Comparison of ENCODE assay signal across 14 mouse cellular contexts in genomic region chr2:65859767-65860727, GRCm38 (mm10). TPM values are rescaled to one million over a fixed set of nuclear protein-coding genes. Genes with fewer than 3 reads are reported as not detected.
DNase-seq lines count a peak whose midpoint lies in the region; ATAC-seq and TF ChIP-seq lines count a peak whose summit lies in the region.
"Had no signal": no experiment of that assay in that cellular context is flagged by ENCODE, and none has a peak within 500 bp of the region (broad histone marks: within the 10 kb centered on the region; RNA-seq: fewer than 3 reads in every experiment).

No protein-coding gene starts in this region.

- H3K9ac ChIP-seq in hindbrain, embryonic 13.5 days, result no peak overlapping the region
- no peak overlapping the region for H3K9ac ChIP-seq in hindbrain, embryonic 11.5 days (ENCODE audit: low read depth, low read length)
- 0 out of 2 replicates have a peak overlapping the region, but pooled peaks have one; percentile 31 for H3K9ac ChIP-seq in hindbrain, embryonic 16.5 days (ENCODE audit: low read depth, low read length)
- H3K9ac ChIP-seq: liver, embryonic 14.5 days had no signal

- H3K27me3 ChIP-seq in hindbrain, embryonic 13.5 days, result no peaks in the 10 kb centered on the region
- no peaks in the 10 kb centered on the region for H3K27me3 ChIP-seq in hindbrain, embryonic 11.5 days (ENCODE audit: control insufficient read depth, insufficient read depth, low read length)
- H3K27me3 ChIP-seq in hindbrain, embryonic 16.5 days (replicated peaks; ENCODE audit: control insufficient read depth, insufficient read depth, low read length), result no peaks in the 10 kb centered on the region

- no peak overlapping the region for H3K4me3 ChIP-seq in hindbrain, embryonic 13.5 days
- H3K4me3 ChIP-seq in hindbrain, embryonic 11.5 days (ENCODE audit: low read depth, low read length), result no peak overlapping the region
- H3K4me3 ChIP-seq in hindbrain, embryonic 16.5 days (ENCODE audit: low read length), result no peak overlapping the region

- TF ChIP-seq POLR2A in brain, embryonic 14.5 days (IDR thresholded peaks at IDR 0.05; ENCODE audit: borderline replicate concordance, extremely low read depth, insufficient read depth, insufficient read length, poor library complexity, severe bottlenecking), result no peak

- DNase-seq in cerebellum, postnatal 36 days, result peak; percentile 6 to 7
- no peak for DNase-seq in cerebellum, adult 11 months
- DNase-seq in hindbrain, embryonic 11.5 days (ENCODE audit: low spot score), result no peak
- DNase-seq in brain, embryonic 14.5 days (ENCODE audit: low read depth), result peak; percentile 67
- DNase-seq in adrenal gland, postnatal 10 days, result no peak
- DNase-seq: cerebellum, postnatal 14 days; right cerebral cortex, postnatal 14 days had no signal

- peak overlapping the region; percentile 68 for H3K27ac ChIP-seq in hindbrain, embryonic 13.5 days
- no peak overlapping the region for H3K27ac ChIP-seq in hindbrain, embryonic 11.5 days (ENCODE audit: low read depth, low read length)
- peak overlapping the region; percentile 56 for H3K27ac ChIP-seq in hindbrain, embryonic 16.5 days (ENCODE audit: low read depth, low read length)
- H3K27ac ChIP-seq: kidney, postnatal 0 days; liver, embryonic 14.5 days; macrophage had no signal

- TF ChIP-seq CTCF in brain, embryonic 14.5 days (IDR thresholded peaks at IDR 0.05; ENCODE audit: borderline replicate concordance, extremely low read depth, insufficient read depth, insufficient read length), result no peak

- ATAC-seq in hindbrain, embryonic 13.5 days (ENCODE audit: low FRiP score), result no peak
- ATAC-seq in hindbrain, embryonic 11.5 days (ENCODE audit: low FRiP score), result no peak
- ATAC-seq in hindbrain, embryonic 16.5 days, result peak; percentile 51; the same call in 1 of the 2 replicates
- no peak for ATAC-seq in monocyte, adult 5-6 weeks (replicated peaks; ENCODE audit: insufficient number of reproducible peaks, low FRiP score, low TSS enrichment, poor library complexity, severe bottlenecking)

- H3K9me3 ChIP-seq in hindbrain, embryonic 13.5 days, result no peaks in the 10 kb centered on the region
- H3K9me3 ChIP-seq in hindbrain, embryonic 11.5 days (ENCODE audit: control insufficient read depth, low read length), result no peaks in the 10 kb centered on the region
- H3K9me3 ChIP-seq in hindbrain, embryonic 16.5 days (ENCODE audit: control insufficient read depth, low read length), result no peaks in the 10 kb centered on the region

- peaks cover 21% of the 10 kb centered on the region for H3K4me1 ChIP-seq in hindbrain, embryonic 13.5 days (replicated peaks)
- H3K4me1 ChIP-seq in hindbrain, embryonic 11.5 days (replicated peaks; ENCODE audit: control insufficient read depth, insufficient read depth, low read length), result no peaks in the 10 kb centered on the region
- H3K4me1 ChIP-seq in hindbrain, embryonic 16.5 days (ENCODE audit: control insufficient read depth, insufficient read depth, low read depth, low read length), result peaks cover 2% of the 10 kb centered on the region; the same call in 1 of the 2 replicates

- H3K36me3 ChIP-seq in hindbrain, embryonic 13.5 days, result peaks cover 7% of the 10 kb centered on the region
- no peaks in the 10 kb centered on the region for H3K36me3 ChIP-seq in hindbrain, embryonic 11.5 days (ENCODE audit: control insufficient read depth, insufficient read depth, low read length)
- no peaks in the 10 kb centered on the region for H3K36me3 ChIP-seq in hindbrain, embryonic 16.5 days (ENCODE audit: control insufficient read depth, insufficient read depth, low read length)

- 71% methylated on average over 18 of the region's 18 CpGs for WGBS in hindbrain, embryonic 13.5 days
- WGBS in hindbrain, embryonic 11.5 days, result 89% methylated on average over 18 of the region's 18 CpGs
- 68% methylated on average over 18 of the region's 18 CpGs for WGBS in hindbrain, embryonic 16.5 days

- H3K4me2 ChIP-seq in hindbrain, embryonic 13.5 days, result no peak overlapping the region
- H3K4me2 ChIP-seq in hindbrain, embryonic 11.5 days (replicated peaks; ENCODE audit: low read depth, low read length), result no peak overlapping the region
- peak overlapping the region; percentile 27 for H3K4me2 ChIP-seq in hindbrain, embryonic 16.5 days (ENCODE audit: low read length)

RNA-seq across cellular contexts. Expression of gene Csrnp3, which starts 14.5 kb away (rescaled TPM):
- polyA plus RNA-seq in hindbrain, embryonic 13.5 days (2015; fragmentation: Nextera tagmentation; extraction: Ambion mirVana), result 54.1 and 58.0 TPM in 2 replicates
- 17.3 and 32.3 TPM in 2 replicates for polyA plus RNA-seq in hindbrain, embryonic 11.5 days (2014; fragmentation: Nextera tagmentation; extraction: Ambion mirVana)
- 28.6 and 43.7 TPM in 2 replicates for polyA plus RNA-seq in brain, embryonic 14.5 days (2012; rRNA removed)
- polyA plus RNA-seq in hindbrain, embryonic 16.5 days (2015; fragmentation: Nextera tagmentation; extraction: Ambion mirVana), result 37.2 and 50.0 TPM in 2 replicates
- total RNA-seq in adrenal gland, postnatal 10 days (2021), result 1 to 10 TPM; 1.2 to 1.6 TPM
- not detected in 3 replicates for total RNA-seq in monocyte, adult 5-6 weeks (2017)
- total RNA-seq: neutrophil, adult 5-6 weeks had no signal
- polyA plus RNA-seq: macrophage had no signal

Comparison
In these comparisons a context has a peak if more than half of its experiments do, and no peak if none do; other contexts are left out.
1. DNase-seq: peak in cerebellum, postnatal 36 days (2 of 2) and brain, embryonic 14.5 days (single experiment); none in cerebellum, adult 11 months (single experiment), hindbrain, embryonic 11.5 days (single experiment) and adrenal gland, postnatal 10 days (single experiment).